Mouse (Mus musculus) neural tube, embryonic 13.5 days (tissue): ENCODE data around the gene Dydc1. TPM values are rescaled to one million over a fixed set of nuclear protein-coding genes. Genes with fewer than 3 reads are reported as not detected.
"Not testable (repeated sequence)": the region's sequence is repeated elsewhere in the genome, so short reads cannot be mapped to it uniquely, and the experiment has no call there.

Experiments used
- ATAC-seq: fragments of 200-750 bp; cut with Nextera tagmentation; 2 replicates; pipeline ENCODE4 v1.8.0; 2017; ENCODE audit warnings: low read depth, mild to moderate bottlenecking, moderate TSS enrichment, moderate library complexity
- H3K27ac ChIP-seq: fragments of 300-500 bp; sonication (generic); replicated peaks from 2 replicates; pipeline ENCODE4 v1.5.1; 2015; ENCODE audit warnings: moderate library complexity, mild to moderate bottlenecking, inconsistent platforms
- H3K27me3 ChIP-seq: fragments of 300-500 bp; sonication (generic); 2 replicates; pipeline ENCODE4 v1.6.1; 2015; ENCODE audit warnings: mild to moderate bottlenecking, inconsistent platforms
- H3K36me3 ChIP-seq: fragments of 300-500 bp; sonication (generic); 2 replicates; pipeline ENCODE4 v1.6.1; 2015; ENCODE audit warnings: mild to moderate bottlenecking, inconsistent platforms
- H3K4me1 ChIP-seq: fragments of 300-500 bp; sonication (generic); replicated peaks from 2 replicates; pipeline ENCODE4 v1.6.1; 2015; ENCODE audit warnings: inconsistent platforms
- H3K4me2 ChIP-seq: fragments of 300-500 bp; sonication (generic); 2 replicates; pipeline ENCODE4 v1.6.1; 2015; ENCODE audit warnings: inconsistent platforms, mild to moderate bottlenecking, moderate library complexity
- H3K4me3 ChIP-seq: fragments of 300-500 bp; sonication (generic); 2 replicates; pipeline ENCODE4 v1.5.1; 2015; ENCODE audit warnings: mild to moderate bottlenecking, inconsistent platforms
- H3K9ac ChIP-seq: fragments of 300-500 bp; sonication (generic); 2 replicates; pipeline ENCODE4 v1.6.1; 2015; ENCODE audit warnings: moderate library complexity, mild to moderate bottlenecking, inconsistent platforms
- H3K9me3 ChIP-seq: fragments of 300-500 bp; sonication (generic); 2 replicates; pipeline ENCODE4 v1.6.1; 2016; ENCODE audit warnings: inconsistent platforms
- whole genome bisulfite sequencing: fragments of 180-500 bp; shearing (Covaris S2); methylation state at CpG from one replicate; pipeline ENCODE4 v1.1.7; 2015; 5-methylcytosine and 5-hydroxymethylcytosine counted together
- polyA plus RNA-seq: library from polyadenylated mRNA; unstranded; fragments of >200 nt; fragmentation: Nextera tagmentation; extraction: Ambion mirVana; gene quantifications from 2 replicates; pipeline ENCODE4 v1.2.1, GENCODE M21; 2015

The Dydc1 gene
- polyA plus RNA-seq: not detected in 2 replicates

DNA sequence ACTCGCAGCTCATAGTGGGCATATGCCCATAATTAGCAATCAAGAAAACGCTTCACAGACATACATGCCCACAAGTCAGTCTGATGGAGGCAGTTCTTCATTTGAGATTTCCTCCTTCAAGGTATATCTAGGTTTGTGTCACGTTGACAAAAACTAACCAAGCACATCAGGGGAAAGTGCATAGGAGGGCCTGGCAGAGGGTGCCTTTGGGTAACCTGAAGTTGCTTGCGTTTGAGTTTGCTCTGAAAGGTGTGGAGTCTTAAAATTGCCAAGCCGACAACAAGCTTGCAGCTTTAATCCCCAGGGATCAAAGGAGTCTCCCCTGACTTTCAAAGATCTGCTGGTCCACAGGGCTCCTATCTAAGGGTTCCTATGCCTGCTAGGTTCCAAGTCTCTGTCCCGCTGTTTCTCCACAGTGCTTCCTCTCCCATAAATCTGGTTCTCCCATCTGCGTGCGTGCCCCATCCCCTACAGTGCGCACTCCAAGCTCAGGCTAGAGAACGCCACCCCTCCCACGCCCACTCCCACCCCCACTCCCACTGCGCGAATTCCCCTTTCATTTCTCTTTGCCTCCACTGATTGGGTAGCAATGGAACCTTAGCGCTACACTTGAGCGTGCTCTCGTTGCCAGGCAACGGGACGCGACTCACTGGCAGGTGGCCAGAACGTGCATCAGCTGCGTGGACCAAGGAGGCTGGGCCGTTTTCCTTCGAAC is at the start of gene Dydc1:
TSS of gene Dydc1 (plus strand) at position 683 of the 715 bp plus-strand sequence.
- ATAC-seq: peak; percentile 96
- Histone ChIP-seq H3K4me1 (peaks cover 8% of the 10 kb centered on the region), H3K36me3 (no peaks in the 10 kb centered on the region), H3K4me2 (peak within 1 kb of the TSS; percentile 70), H3K4me3 (peak within 1 kb of the TSS; percentile 45), H3K9ac (peak within 1 kb of the TSS; percentile 47), H3K27ac (no peak within 1 kb of the TSS), H3K9me3 (no peaks in the 10 kb centered on the region), H3K27me3 (no peaks in the 10 kb centered on the region)
- 12% methylated on average over 23 of the region's 23 CpGs for WGBS

DNA sequence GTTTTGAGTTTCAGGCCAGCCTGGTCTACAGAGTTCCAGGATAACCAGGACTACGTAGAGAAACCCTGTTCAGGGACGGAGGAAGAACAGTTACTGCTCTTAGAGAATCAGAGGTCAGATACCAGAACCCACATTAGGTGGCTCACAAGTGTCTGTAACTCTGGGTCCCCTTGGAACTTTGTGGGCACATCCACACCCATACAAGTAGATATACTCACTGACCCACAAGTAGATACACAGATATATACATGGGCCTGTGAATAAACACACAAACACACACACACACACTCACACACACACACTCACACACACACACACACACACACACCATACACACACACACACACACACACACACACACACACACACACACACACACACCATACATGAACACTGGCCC is 47.6 kb upstream of the Dydc1 start:
- H3K36me3 ChIP-seq: no peaks in the 10 kb centered on the region
- no peak overlapping the region for H3K4me2 ChIP-seq
- no peak overlapping the region for H3K9ac ChIP-seq
- no peaks in the 10 kb centered on the region for H3K9me3 ChIP-seq
- H3K4me1 ChIP-seq: no peaks in the 10 kb centered on the region
- no peak overlapping the region for H3K4me3 ChIP-seq
- 86% methylated on average over 2 of the region's 2 CpGs for WGBS
- no peak overlapping the region for H3K27ac ChIP-seq
- ATAC-seq: no peak
- H3K27me3 ChIP-seq: no peaks in the 10 kb centered on the region

DNA sequence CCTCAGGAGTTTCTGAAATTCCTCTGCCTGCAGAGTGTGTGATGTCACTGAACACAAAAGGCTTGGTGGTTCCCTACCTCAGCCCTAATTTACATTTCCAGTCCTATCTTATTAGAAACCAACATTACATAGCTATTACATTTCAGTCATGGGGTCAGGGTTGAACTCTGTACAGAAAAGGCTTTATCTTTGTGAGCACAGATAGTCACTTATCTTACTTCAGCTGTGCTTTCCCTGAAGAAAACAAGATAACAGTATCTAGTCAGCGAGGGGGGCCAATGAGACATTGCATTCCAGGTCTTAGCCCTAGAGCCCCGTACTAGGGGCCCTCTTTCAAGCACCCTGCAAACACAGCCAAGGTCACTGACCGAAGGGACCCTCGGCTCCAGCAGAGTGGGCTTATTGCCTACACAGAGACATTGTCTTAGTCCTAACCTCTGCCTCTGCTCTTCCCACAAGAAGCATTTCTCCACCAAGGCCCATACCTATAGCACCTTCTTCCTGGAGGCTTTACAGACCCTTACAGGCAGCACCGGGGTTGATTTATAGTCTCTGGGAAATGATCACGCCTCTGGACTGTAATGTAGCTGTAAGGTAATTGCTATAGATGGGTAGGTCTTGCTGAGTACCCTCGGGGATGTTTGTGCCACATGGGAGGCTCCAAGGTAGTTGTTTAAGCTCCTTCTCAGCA is 47.0 kb upstream of the Dydc1 start:
- Histone ChIP-seq H3K9me3 (no peaks in the 10 kb centered on the region), H3K4me3 (no peak overlapping the region), H3K27me3 (no peaks in the 10 kb centered on the region), H3K4me2 (no peak overlapping the region), H3K4me1 (no peaks in the 10 kb centered on the region), H3K27ac (no peak overlapping the region), H3K36me3 (no peaks in the 10 kb centered on the region), H3K9ac (no peak overlapping the region)
- 77% methylated on average over 7 of the region's 7 CpGs for WGBS
- no peak for ATAC-seq

DNA sequence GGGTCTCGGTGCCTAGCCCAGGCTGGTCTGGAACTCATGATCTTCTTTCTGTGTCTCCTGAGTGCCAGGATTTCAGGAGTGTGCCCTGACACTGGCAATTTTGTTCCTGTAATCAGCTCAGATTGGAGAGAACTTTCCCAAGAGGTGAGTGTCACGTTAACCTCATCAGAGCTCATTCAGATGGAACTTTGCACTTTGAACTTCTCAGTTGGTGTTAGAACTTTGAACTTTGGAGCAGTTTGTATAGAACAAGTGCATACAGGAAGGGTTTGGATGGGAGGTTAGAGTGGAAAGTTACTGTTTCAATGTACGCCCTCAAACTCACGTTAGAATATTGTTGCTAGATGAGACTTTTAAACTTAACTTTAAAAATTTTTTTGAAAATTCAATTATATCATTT is 43.4 kb upstream of the Dydc1 start:
- ATAC-seq: no peak
- Histone ChIP-seq H3K27me3 (no peaks in the 10 kb centered on the region), H3K27ac (no peak overlapping the region), H3K4me2 (no peak overlapping the region), H3K36me3 (no peaks in the 10 kb centered on the region), H3K9ac (no peak overlapping the region), H3K4me1 (no peaks in the 10 kb centered on the region), H3K4me3 (no peak overlapping the region), H3K9me3 (no peaks in the 10 kb centered on the region)
- 79% methylated on average over 4 of the region's 4 CpGs for whole genome bisulfite sequencing

DNA sequence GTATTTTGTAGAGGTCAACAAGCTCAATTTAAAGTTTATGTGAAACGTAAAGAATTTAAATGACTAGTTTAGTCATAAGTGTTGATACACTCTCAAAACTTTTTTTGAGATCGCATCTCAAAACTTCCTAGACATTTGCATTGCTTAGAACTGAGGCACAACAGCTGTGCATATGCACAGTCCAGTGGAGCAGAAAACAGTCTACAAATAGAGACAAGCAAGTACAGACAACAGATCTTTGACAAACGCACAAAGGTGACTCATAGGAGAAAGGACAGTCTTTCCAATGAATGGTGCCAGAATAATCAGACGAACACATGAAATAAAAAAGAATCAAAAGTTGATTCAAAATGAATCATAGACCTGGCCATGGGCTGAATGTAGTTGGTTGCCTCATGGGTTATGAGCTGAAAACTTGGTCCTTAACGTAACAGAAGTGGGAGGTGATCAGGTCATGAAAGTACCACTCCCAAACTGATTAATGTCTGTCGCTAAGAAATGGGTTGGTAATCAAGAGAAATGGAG is 41.7 kb upstream of the Dydc1 start:
- 93% methylated on average over 6 of the region's 6 CpGs for WGBS
- no peak for ATAC-seq
- H3K36me3 ChIP-seq: no peaks in the 10 kb centered on the region
- H3K27me3 ChIP-seq: no peaks in the 10 kb centered on the region
- H3K4me3 ChIP-seq: no peak overlapping the region
- H3K4me1 ChIP-seq: no peaks in the 10 kb centered on the region
- H3K4me2 ChIP-seq: no peak overlapping the region
- H3K27ac ChIP-seq: no peak overlapping the region
- no peaks in the 10 kb centered on the region for H3K9me3 ChIP-seq
- H3K9ac ChIP-seq: no peak overlapping the region

DNA sequence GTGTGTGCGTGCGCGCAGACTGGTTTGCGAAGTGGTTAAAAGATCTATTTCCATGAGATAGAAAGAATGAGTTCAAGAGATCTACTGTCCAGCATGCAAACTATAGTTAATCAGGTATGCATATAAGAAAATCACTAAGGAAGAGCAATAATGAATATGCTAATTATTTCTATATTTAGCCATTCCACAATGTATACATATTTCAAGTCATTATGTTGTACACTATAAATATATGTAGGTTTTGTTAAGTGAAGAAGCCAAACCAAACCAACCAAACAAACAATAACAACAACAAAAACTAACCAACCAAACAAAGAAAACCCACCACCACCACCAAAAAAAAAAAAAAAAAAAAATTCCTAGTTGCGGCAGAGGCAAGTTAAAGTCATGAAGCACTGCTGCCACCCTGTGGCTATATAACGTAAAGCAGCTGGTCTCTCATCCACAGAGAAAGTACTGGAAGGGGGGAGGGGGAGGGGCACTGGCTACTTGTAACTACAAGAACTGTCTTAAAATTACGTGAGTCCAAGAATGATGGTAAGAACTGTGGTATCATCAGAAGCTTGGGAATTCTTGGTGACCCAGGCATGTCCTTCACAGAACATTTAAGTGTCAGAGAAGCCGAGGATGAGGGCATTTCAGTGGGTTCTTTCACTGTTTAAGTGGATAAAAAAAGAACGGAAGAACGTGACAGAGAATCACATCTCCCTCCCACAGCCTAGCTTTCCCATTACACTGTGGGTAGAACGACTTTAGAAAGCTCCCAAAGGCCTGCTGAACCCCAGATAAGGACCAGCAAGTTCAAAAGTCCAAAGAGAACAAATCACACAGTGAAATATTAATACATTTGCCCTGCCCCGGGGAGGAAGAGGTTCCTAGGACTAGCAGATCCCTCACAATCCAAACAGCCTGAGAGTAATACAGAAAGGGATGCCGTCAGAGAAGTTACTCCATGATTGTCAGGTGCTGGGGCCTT is 39.3 kb upstream of the Dydc1 start:
- Histone ChIP-seq H3K9me3 (no peaks in the 10 kb centered on the region), H3K27me3 (no peaks in the 10 kb centered on the region), H3K4me2 (no peak overlapping the region), H3K9ac (no peak overlapping the region), H3K27ac (no peak overlapping the region), H3K4me1 (no peaks in the 10 kb centered on the region), H3K4me3 (no peak overlapping the region), H3K36me3 (no peaks in the 10 kb centered on the region)
- WGBS: 59% methylated on average over 13 of the region's 13 CpGs
- ATAC-seq: peak; percentile 70; the same call in 1 of the 2 replicates

DNA sequence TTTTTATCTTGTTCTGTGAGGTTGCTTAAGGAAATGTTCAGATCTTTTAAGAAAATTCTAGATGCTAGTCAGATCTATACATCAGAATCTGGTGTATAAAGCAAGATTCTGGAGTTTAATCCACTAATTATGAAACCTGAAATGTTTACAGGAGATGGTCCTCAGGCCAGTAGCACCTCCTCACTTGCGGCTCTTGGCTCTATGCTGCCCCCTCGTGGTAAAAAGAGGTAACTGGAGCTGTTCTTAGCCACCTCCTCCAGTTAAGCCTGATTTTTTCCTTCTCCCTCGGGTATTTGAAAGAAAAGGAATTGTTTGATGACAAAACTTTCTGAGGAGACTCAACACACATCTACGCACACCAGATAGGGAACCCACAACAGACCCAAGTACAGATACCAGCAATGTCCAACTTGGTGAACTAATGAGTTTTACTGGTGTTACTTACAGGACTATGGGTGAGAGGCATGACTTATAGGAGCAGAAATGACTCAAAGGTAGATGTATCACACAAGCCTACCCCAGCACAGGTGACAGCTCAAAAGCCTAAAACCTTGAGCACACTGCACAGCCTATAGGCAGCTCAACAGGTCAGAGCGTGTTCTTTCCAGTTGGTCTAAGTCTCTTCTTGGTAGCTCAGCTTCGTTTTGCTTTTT is 37.4 kb upstream of the Dydc1 start:
- H3K27me3 ChIP-seq: no peaks in the 10 kb centered on the region
- H3K36me3 ChIP-seq: no peaks in the 10 kb centered on the region
- H3K4me3 ChIP-seq: no peak overlapping the region
- no peak overlapping the region for H3K4me2 ChIP-seq
- H3K9me3 ChIP-seq: no peaks in the 10 kb centered on the region
- ATAC-seq: 0 out of 2 replicates have a peak, but pooled peaks have one; percentile 41
- no peaks in the 10 kb centered on the region for H3K4me1 ChIP-seq
- no peak overlapping the region for H3K9ac ChIP-seq
- 36% methylated on average over 6 of the region's 6 CpGs for WGBS
- no peak overlapping the region for H3K27ac ChIP-seq

DNA sequence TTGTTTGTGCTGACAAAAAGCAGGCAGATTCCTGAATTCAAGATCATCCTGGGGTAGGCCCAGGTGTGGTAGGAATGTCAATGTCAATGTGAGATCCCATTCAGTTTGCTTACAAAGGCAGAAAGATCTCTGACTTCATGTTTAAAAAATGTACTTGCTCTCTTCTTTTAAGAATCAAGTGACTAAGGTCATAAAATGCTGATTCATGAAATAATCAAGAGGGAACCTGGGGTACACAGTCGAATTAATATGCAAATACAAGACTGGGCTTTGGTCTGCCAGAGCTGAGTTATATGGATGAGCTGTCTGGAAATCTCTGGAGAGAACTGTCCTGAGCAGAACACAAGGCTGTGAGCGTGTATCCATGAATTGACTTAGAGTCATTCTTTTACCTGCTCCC is 25.3 kb upstream of the Dydc1 start:
- Histone ChIP-seq H3K4me1 (no peaks in the 10 kb centered on the region), H3K4me2 (no peak overlapping the region), H3K27me3 (no peaks in the 10 kb centered on the region), H3K9me3 (no peaks in the 10 kb centered on the region), H3K27ac (no peak overlapping the region), H3K9ac (no peak overlapping the region), H3K36me3 (no peaks in the 10 kb centered on the region), H3K4me3 (no peak overlapping the region)
- WGBS: 81% methylated on average over 2 of the region's 2 CpGs
- ATAC-seq: no peak

DNA sequence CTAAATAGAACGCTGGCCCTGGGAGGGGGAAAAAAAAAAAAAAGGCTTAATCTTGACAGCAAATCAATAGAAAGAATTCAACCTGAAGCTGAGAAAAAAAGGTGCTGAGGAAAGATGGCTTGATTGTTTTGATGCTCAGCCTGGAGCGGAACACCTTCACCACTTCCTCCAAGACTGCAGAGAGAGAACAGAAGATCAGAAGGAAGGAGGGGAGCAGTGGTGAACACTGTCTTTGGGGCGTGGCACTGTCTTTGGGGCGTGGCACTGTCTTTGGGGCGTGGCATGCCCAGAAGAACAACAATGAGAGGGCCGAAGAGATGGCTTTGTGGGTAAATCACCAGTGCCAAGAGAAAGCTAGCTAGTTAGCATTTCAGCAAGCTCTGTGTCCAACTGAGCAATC is 22.2 kb upstream of the Dydc1 start:
- no peak for ATAC-seq
- no peaks in the 10 kb centered on the region for H3K27me3 ChIP-seq
- 77% methylated on average over 6 of the region's 6 CpGs for WGBS
- H3K4me1 ChIP-seq: no peaks in the 10 kb centered on the region
- no peaks in the 10 kb centered on the region for H3K9me3 ChIP-seq
- no peak overlapping the region for H3K9ac ChIP-seq
- H3K27ac ChIP-seq: no peak overlapping the region
- H3K4me2 ChIP-seq: no peak overlapping the region
- no peaks in the 10 kb centered on the region for H3K36me3 ChIP-seq
- H3K4me3 ChIP-seq: no peak overlapping the region

DNA sequence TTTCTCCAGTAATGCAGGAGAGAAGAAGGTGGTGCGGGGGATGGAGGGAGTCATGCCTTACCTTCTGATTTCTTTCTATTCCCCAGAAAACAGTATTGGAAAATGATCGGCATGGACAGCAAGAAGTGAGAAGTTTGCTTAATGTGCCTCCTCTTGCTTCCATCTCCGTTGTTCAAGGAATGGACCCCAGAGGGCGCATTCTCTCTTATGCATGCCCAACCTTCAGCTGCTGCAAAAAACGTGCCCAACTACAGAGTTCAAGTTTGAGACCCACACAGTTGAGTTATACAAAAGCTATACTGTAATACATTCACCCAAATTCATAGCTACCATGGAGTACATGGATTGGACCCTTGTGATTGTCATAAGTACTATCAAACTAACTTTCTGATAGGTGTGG is 20.2 kb upstream of the Dydc1 start:
- Histone ChIP-seq H3K4me1 (no peaks in the 10 kb centered on the region), H3K9me3 (no peaks in the 10 kb centered on the region), H3K9ac (no peak overlapping the region), H3K36me3 (no peaks in the 10 kb centered on the region), H3K4me3 (no peak overlapping the region), H3K27ac (no peak overlapping the region), H3K4me2 (no peak overlapping the region), H3K27me3 (no peaks in the 10 kb centered on the region)
- ATAC-seq: no peak
- 74% methylated on average over 5 of the region's 5 CpGs for WGBS

DNA sequence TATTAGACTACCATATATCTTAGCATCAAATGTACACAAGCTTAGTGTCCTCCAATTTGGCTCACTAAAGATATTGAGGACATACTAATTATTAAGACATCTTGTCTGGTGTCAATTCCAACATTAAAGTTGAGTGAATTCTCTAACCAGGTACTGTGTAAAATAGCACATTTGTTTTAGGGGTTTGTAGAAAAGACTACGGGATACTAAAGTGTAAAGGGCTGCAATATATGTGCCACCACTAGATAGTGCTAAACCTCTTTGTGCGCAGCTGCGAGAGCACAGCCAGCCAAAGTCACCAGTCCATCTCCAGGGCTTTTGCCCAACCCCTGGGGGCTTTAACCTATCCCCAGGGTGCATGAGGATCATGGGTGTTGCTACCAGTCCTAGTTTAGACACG is 19.5 kb upstream of the Dydc1 start:
- not testable (repeated sequence) for H3K9me3 ChIP-seq, H3K4me2 ChIP-seq, H3K4me3 ChIP-seq, H3K9ac ChIP-seq, ATAC-seq, H3K4me1 ChIP-seq, H3K27ac ChIP-seq, H3K27me3 ChIP-seq, H3K36me3 ChIP-seq
- 50% methylated on average over 3 of the region's 4 CpGs for WGBS
